Mouse (Mus musculus) heart, adult 2 months (tissue): ENCODE results near the gene Rasgrf1.

Experiments used
- CTCF ChIP-seq: fragments of 200-600 bp; IDR thresholded peaks from 2 replicates; pipeline ENCODE4 v1.8.1; 2022; ENCODE audit warnings: antibody characterized with exemption, mild to moderate bottlenecking, moderate library complexity
- EP300 ChIP-seq: fragments of 200-500 bp; IDR thresholded peaks from 2 replicates; pipeline ENCODE4 v1.6.1; 2011; ENCODE audit warnings: low read depth, low read length, control low read depth; ENCODE audit not compliant: insufficient read depth

DNA sequence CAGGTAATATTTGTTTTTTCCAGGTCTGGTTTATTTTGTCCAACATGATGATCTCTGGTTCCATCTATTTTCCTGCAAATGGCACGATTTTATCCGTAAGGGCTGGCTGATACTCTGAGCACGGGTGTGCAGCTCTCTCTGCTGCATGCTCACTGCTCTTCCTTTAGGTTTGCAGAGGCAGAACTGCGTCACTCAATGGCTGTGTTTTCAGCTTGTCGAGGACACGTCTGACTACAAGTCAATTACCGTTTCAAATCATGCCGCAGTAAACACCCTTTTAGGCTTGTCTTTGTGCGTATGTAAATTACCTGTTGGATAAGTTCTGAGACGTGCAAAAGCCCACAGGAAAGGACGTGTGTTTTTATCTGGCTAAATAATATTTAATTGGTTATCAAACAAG is 49.6 kb upstream of the Rasgrf1 start:
- TF ChIP-seq EP300 (no peak), CTCF (no peak)
